Mouse (Mus musculus) heart, embryonic 13.5 days (tissue): ENCODE data around the gene Tmc1. TPM values are rescaled to one million over a fixed set of nuclear protein-coding genes. Genes with fewer than 3 reads are reported as not detected.

ENCODE experiments used
- ATAC-seq: fragments of 200-750 bp; cut with Nextera tagmentation; 2 replicates; pipeline ENCODE4 v1.8.0; 2017; ENCODE audit warnings: moderate TSS enrichment; ENCODE audit not compliant: insufficient number of reproducible peaks, low FRiP score, low TSS enrichment; ENCODE audit errors: extremely low read depth
- H3K27ac ChIP-seq: fragments of 300-500 bp; sonication (generic); replicated peaks from 2 replicates; pipeline ENCODE4 v1.5.1; 2015; ENCODE audit warnings: moderate library complexity, mild to moderate bottlenecking, inconsistent platforms
- H3K27me3 ChIP-seq: fragments of 300-500 bp; sonication (generic); replicated peaks from 2 replicates; pipeline ENCODE4 v1.6.1; 2015; ENCODE audit warnings: mild to moderate bottlenecking, inconsistent platforms
- H3K36me3 ChIP-seq: fragments of 300-500 bp; sonication (generic); 2 replicates; pipeline ENCODE4 v1.6.1; 2015; ENCODE audit warnings: mild to moderate bottlenecking, inconsistent platforms
- H3K4me1 ChIP-seq: fragments of 300-500 bp; sonication (generic); 2 replicates; pipeline ENCODE4 v1.6.1; 2015; ENCODE audit warnings: inconsistent platforms
- H3K4me2 ChIP-seq: fragments of 300-500 bp; sonication (generic); 2 replicates; pipeline ENCODE4 v1.6.1; 2015; ENCODE audit warnings: inconsistent platforms, mild to moderate bottlenecking, moderate library complexity
- H3K4me3 ChIP-seq: fragments of 300-500 bp; sonication (generic); 2 replicates; pipeline ENCODE4 v1.5.1; 2015; ENCODE audit warnings: moderate library complexity, mild to moderate bottlenecking, inconsistent platforms
- H3K9ac ChIP-seq: fragments of 300-500 bp; sonication (generic); 2 replicates; pipeline ENCODE4 v1.6.1; 2015; ENCODE audit warnings: inconsistent platforms, mild to moderate bottlenecking, moderate library complexity
- H3K9me3 ChIP-seq: fragments of 300-500 bp; sonication (generic); 2 replicates; pipeline ENCODE4 v1.6.1; 2016; ENCODE audit warnings: inconsistent platforms
- WGBS: fragments of 180-500 bp; shearing (Covaris S2); methylation state at CpG from one replicate; pipeline ENCODE4 v1.1.7; 2015; ENCODE audit warnings: mixed read lengths; 5-methylcytosine and 5-hydroxymethylcytosine counted together
- polyA plus RNA-seq: library from polyadenylated mRNA; unstranded; fragments of >200 nt; fragmentation: Nextera tagmentation; extraction: Ambion mirVana; gene quantifications from 2 replicates; pipeline ENCODE4 v1.2.1, GENCODE M21; 2015

Gene Tmc1
- polyA plus RNA-seq, 1 experiment from 2014 or later: 0.05 TPM

DNA sequence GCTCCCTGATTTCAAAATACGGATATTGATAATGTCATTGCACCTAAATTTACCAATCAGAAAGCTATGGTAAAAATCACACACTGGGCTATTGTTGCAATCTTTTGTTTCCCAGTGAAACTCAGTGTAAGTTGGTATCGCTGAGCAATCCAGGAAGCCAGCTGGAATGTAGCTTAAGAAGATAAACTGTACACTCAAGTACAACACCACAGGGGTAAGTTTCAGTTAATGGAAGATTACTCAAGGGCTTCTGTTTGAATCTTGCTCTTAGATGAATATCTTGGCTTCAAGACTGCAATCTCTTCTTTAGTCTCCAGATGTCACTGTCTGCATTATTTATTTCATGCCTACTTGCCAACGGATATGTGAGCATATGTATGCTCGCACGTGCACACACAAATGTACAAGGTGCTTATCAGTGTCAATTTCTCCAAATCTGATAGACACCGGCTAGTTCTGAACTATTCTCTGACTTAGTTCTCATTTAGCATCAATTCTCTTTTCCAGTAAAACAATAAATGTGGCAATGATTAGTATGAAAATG is 156.4 kb downstream of the Tmc1 start:
- no peaks in the 10 kb centered on the region for H3K36me3 ChIP-seq
- no peak for ATAC-seq
- no peaks in the 10 kb centered on the region for H3K9me3 ChIP-seq
- no peak overlapping the region for H3K27ac ChIP-seq
- no peak overlapping the region for H3K9ac ChIP-seq
- H3K4me2 ChIP-seq: no peak overlapping the region
- H3K4me3 ChIP-seq: no peak overlapping the region
- no peaks in the 10 kb centered on the region for H3K27me3 ChIP-seq
- WGBS: 43% methylated on average over 6 of the region's 6 CpGs
- H3K4me1 ChIP-seq: no peaks in the 10 kb centered on the region

DNA sequence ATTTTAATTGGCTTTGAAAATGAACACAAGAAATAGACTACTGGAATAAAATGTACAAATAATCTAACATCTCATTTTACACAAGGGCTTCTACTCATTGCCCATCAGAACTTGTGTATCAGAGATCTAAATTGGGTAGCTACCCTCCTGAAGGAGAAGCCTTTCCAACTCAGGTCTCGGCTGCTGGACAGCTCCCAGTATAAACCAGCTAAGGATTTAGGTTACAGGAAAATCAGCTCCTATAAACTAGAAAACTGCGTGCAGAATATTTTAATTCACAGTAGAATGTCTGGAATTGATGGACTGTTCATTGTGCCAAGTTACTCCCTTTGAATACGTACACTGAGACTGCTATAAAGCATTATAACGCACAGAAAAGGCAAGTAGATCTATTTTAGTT is 158.0 kb downstream of the Tmc1 start:
- 50% methylated on average over 4 of the region's 4 CpGs for WGBS
- H3K9ac ChIP-seq: no peak overlapping the region
- no peaks in the 10 kb centered on the region for H3K36me3 ChIP-seq
- H3K4me1 ChIP-seq: no peaks in the 10 kb centered on the region
- no peaks in the 10 kb centered on the region for H3K9me3 ChIP-seq
- no peak overlapping the region for H3K4me3 ChIP-seq
- H3K4me2 ChIP-seq: no peak overlapping the region
- no peaks in the 10 kb centered on the region for H3K27me3 ChIP-seq
- no peak for ATAC-seq
- no peak overlapping the region for H3K27ac ChIP-seq

DNA sequence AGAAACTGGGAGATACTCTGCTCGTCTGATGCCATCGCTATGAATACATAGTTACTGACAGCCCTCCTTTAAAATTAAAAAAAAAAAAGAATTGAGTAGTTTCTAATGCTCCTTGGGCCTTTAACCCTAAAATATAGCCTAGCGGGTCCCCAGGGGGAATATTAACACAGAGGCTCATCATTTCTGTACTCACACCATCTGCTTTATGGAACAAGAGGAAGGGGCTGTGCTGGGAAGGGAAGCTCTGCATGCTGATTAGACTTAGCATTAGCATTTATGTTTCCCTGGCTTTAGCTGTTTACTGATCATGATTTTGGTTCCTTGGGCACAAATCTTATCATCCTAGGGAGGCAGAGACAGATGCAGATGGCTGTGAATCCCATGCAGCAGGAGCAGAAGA is 159.0 kb downstream of the Tmc1 start:
- Histone ChIP-seq H3K27me3 (no peaks in the 10 kb centered on the region), H3K4me3 (no peak overlapping the region), H3K27ac (no peak overlapping the region)

DNA sequence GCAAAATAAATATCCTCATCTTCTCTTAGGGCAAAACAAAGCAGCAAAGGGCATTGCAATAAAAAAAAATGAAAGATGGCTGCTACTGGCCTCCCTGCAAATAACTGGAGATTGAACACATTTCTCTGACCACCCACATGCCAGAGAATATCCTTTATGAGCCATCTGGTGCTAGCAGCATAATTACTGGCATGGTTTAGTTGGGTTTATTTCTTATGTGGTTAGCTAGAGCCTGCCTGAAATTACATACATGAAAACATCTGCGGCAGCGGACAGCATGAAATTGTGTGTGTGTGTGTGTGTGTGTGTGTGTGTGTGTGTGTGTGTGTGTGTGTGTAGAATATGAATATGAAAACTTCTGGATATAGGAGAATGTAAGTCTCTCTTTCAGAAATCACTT is 161.2 kb downstream of the Tmc1 start:
- Histone ChIP-seq H3K36me3 (no peaks in the 10 kb centered on the region), H3K9ac (no peak overlapping the region), H3K9me3 (no peaks in the 10 kb centered on the region), H3K4me1 (no peaks in the 10 kb centered on the region), H3K27ac (no peak overlapping the region), H3K27me3 (no peaks in the 10 kb centered on the region), H3K4me2 (no peak overlapping the region), H3K4me3 (no peak overlapping the region)
- no peak for ATAC-seq
- WGBS: 85% methylated on average over 2 of the region's 2 CpGs

More for the DNA sequence above, 159.0 kb downstream of the Tmc1 start:
- ATAC-seq: no peak
- Histone ChIP-seq H3K4me2 (no peak overlapping the region), H3K36me3 (no peaks in the 10 kb centered on the region), H3K9me3 (no peaks in the 10 kb centered on the region), H3K9ac (no peak overlapping the region), H3K4me1 (no peaks in the 10 kb centered on the region)
- 82% methylated on average over 3 of the region's 3 CpGs for WGBS

DNA sequence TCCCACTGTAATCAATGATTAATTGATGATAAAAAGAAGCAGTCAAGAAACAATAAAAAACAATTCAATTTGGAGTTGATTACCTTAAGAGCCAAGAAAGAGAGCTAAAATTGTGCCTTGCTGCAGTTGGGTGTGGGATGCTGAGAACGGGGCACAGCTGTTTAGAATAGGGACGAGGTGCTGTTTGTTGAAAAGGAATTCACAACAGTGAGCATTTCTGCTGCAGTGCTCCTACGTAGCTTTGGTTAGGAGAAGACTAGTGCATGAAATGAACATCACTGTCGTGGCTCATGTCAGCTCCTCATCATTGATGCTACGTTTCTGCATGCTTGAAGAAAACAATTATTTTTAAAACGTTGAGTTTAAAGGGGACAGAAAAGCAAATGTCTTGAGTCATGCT is 166.7 kb downstream of the Tmc1 start:
- Histone ChIP-seq H3K27ac (no peak overlapping the region), H3K4me1 (no peaks in the 10 kb centered on the region), H3K27me3 (no peaks in the 10 kb centered on the region), H3K36me3 (no peaks in the 10 kb centered on the region), H3K9me3 (no peaks in the 10 kb centered on the region), H3K4me2 (no peak overlapping the region), H3K9ac (no peak overlapping the region), H3K4me3 (no peak overlapping the region)
- WGBS: 68% methylated on average over 6 of the region's 6 CpGs
- ATAC-seq: no peak

DNA sequence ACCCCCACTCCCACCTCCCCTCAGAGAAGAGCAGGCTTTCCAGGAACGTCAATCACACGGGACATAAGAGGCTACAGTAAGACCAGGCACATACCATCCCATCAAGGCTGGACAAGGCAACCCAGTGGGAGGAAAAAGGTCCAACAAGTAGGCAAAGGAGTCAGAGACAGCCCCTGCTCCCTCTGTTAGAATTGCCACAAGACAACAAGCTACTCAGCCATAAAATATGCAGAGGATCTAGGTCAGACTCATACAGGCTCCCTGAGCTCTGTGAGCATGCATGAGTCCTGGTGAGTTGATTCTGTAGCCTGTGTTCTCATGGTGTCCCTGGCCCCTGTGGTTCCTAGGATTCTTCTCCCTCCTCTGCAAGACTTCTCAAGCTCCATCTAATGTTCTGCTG is 178.3 kb downstream of the Tmc1 start:
- WGBS: 37% methylated on average over 2 of the region's 2 CpGs
- no peak for ATAC-seq
- no peaks in the 10 kb centered on the region for H3K27me3 ChIP-seq
- H3K9me3 ChIP-seq: no peaks in the 10 kb centered on the region
- no peak overlapping the region for H3K4me3 ChIP-seq
- H3K4me2 ChIP-seq: no peak overlapping the region
- no peak overlapping the region for H3K9ac ChIP-seq
- no peaks in the 10 kb centered on the region for H3K36me3 ChIP-seq
- no peak overlapping the region for H3K27ac ChIP-seq
- no peaks in the 10 kb centered on the region for H3K4me1 ChIP-seq

DNA sequence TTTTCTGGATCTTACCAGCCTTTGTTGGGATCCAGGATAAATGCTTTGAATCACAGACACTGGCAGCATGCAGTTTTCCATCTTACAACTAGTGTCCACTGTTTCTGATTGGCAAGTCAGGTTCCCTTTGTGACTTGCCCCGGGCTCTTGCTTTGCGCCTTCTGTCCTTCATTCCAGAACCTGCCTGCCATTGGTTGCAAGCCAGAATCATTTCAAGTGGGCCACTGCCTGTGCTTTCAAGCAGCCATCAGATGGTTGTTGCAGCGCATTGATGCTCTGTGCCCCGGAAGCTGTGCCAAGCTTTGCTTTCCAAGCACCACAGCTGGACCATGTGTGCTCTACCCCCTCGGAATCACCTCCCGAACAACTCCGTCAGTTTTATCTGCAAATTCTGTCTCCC is 180.1 kb downstream of the Tmc1 start:
- Histone ChIP-seq H3K9me3 (no peaks in the 10 kb centered on the region), H3K9ac (no peak overlapping the region), H3K4me2 (no peak overlapping the region), H3K36me3 (no peaks in the 10 kb centered on the region), H3K27ac (no peak overlapping the region), H3K4me1 (no peaks in the 10 kb centered on the region), H3K4me3 (no peak overlapping the region), H3K27me3 (no peaks in the 10 kb centered on the region)
- WGBS: 73% methylated on average over 7 of the region's 7 CpGs
- ATAC-seq: no peak

DNA sequence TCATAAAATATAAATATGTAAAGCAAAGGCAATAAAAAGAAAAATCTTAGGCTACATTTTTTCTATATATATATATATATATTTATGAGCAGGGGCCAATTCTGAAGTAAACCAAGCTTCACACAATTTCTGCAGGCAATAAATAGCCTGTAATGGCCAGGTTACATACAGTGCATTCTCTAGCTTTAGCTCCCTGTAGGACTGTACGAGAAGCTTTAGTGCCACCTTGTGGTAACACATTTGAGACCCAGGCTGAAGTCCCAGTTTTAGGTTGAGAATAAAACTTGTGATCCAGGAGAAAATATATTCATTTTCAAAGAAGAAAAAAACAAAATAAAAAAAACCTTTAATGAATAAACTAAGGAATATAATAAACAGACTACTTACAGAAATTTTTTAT is 189.8 kb downstream of the Tmc1 start:
- no peaks in the 10 kb centered on the region for H3K9me3 ChIP-seq
- 23% methylated on average over 1 of the region's 1 CpGs for WGBS
- no peak overlapping the region for H3K9ac ChIP-seq
- no peak overlapping the region for H3K4me2 ChIP-seq
- no peaks in the 10 kb centered on the region for H3K36me3 ChIP-seq
- H3K4me1 ChIP-seq: peaks cover 5% of the 10 kb centered on the region; the same call in 1 of the 2 replicates
- no peak for ATAC-seq
- no peaks in the 10 kb centered on the region for H3K27me3 ChIP-seq
- H3K4me3 ChIP-seq: no peak overlapping the region
- H3K27ac ChIP-seq: no peak overlapping the region

DNA sequence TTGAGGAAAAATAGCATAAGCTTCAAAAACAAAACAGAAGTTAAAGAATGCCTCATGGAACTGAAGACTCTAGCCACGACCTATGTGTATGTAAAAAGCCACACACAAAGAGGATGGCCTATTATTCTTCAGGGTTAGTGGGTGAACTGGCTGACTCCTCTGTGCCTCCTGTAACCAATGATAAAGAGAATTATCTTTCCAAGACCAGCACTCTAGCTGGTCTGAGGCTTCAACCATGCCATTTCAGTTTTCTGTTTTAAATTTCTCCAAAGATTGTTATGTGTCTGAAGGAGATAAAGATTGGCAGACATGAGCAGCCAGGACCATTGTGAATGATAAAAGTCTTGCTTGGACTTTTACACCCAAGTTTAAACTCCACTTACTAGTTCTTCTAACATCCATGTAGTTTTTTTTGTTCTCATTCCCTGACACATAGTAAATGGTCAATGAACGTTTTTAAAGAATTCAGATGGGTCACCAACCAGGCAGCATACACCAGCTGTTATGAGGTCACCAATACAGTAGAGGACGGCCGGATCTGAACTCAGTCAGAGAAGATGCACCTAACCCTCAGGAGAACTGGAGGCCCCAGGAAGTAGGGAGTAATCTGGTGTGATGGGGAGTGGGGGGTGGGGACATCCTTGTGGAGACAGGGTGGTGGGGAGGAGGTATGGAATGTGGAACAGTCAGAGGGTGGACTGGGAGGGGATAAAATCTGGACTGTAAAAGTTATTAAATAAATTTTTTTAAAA is 192.2 kb downstream of the Tmc1 start:
- no peaks in the 10 kb centered on the region for H3K9me3 ChIP-seq
- 43% methylated on average over 4 of the region's 4 CpGs for WGBS
- H3K9ac ChIP-seq: no peak overlapping the region
- ATAC-seq: no peak
- peaks cover 5% of the 10 kb centered on the region; the same call in 1 of the 2 replicates for H3K4me1 ChIP-seq
- H3K4me3 ChIP-seq: no peak overlapping the region
- H3K27me3 ChIP-seq: no peaks in the 10 kb centered on the region
- no peak overlapping the region for H3K27ac ChIP-seq
- no peaks in the 10 kb centered on the region for H3K36me3 ChIP-seq
- H3K4me2 ChIP-seq: no peak overlapping the region

DNA sequence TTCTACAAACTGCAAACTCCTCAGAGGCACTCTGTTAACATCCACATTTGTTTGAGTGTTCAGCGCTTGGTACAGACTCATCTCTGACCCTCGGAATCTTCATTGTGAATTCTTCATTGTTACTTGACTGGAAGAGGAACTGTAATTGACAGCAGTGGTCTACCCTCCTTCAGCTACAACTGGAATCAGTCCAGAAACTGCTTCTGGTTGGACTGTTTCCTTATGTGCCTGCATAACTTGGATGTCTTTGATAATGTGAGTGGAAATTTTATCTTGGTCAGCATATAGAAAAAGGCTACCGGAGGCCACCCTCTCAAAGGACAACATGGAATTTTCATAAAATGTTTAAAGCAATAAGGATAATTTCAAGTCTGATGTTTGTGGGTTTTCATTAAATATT is 192.9 kb downstream of the Tmc1 start:
- Histone ChIP-seq H3K4me3 (no peak overlapping the region), H3K4me1 (peaks cover 5% of the 10 kb centered on the region; the same call in 1 of the 2 replicates), H3K36me3 (no peaks in the 10 kb centered on the region), H3K27ac (no peak overlapping the region), H3K4me2 (no peak overlapping the region), H3K9ac (no peak overlapping the region), H3K9me3 (no peaks in the 10 kb centered on the region), H3K27me3 (no peaks in the 10 kb centered on the region)
- WGBS: 40% methylated on average over 3 of the region's 3 CpGs
- no peak for ATAC-seq

DNA sequence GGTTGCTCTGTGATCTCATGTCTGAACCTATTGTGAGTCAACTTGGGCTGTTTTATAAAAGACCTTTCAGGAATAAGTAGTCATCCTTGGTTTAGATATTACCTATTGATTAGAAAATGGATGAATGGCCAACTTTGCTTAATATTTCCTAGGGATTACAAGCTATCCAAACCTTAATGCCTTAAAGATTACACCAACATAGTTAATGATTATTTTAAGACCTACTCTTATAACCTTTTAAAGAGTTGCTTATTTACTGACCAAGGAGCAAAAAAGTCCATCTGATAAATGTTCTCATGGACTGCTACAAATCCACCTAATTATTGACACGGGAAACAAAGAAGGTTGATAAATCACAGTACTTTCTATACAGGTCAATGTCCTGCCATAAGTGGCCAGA is 209.4 kb downstream of the Tmc1 start:
- Histone ChIP-seq H3K4me1 (no peaks in the 10 kb centered on the region), H3K27ac (no peak overlapping the region), H3K36me3 (no peaks in the 10 kb centered on the region), H3K27me3 (no peaks in the 10 kb centered on the region), H3K4me2 (no peak overlapping the region), H3K9me3 (no peaks in the 10 kb centered on the region), H3K4me3 (no peak overlapping the region), H3K9ac (no peak overlapping the region)
- ATAC-seq: no peak
- WGBS: 55% methylated on average over 1 of the region's 1 CpGs
